Mouse (Mus musculus) brain, embryonic 14.5 days (tissue): ENCODE measurements around the gene Lhx8. TPM values are rescaled to one million over a fixed set of nuclear protein-coding genes. Genes with fewer than 3 reads are reported as not detected.

Experiments
- DNase-seq: peaks from one replicate; pipeline ENCODE4 v3.0.0-alpha.2; 2011; ENCODE audit warnings: low read depth
- CTCF ChIP-seq: fragments of 200-500 bp; IDR thresholded peaks from 2 replicates; pipeline ENCODE4 v1.5.1; 2012; ENCODE audit warnings: inconsistent platforms, mild to moderate bottlenecking, moderate library complexity, borderline replicate concordance; ENCODE audit not compliant: insufficient read depth, insufficient read length; ENCODE audit errors: extremely low read depth
- POLR2A ChIP-seq: fragments of 200-500 bp; IDR thresholded peaks from 2 replicates; pipeline ENCODE4 v1.6.1; 2012; ENCODE audit warnings: mild to moderate bottlenecking, inconsistent platforms, borderline replicate concordance; ENCODE audit not compliant: poor library complexity, insufficient read depth, insufficient read length, severe bottlenecking; ENCODE audit errors: extremely low read depth
- polyA plus RNA-seq: library from polyadenylated mRNA; depleted of rRNA; stranded (reverse); fragments of >200 nt; gene quantifications from 2 replicates; pipeline ENCODE4 v1.2.3, GENCODE M21; 2012

The Lhx8 gene
- polyA plus RNA-seq, 1 experiment: 11.7 TPM

- no peak for DNase-seq
- TF ChIP-seq POLR2A (no peak), CTCF (no peak)
Observed at GRCm38 (mm10) chr3:154332941-154333340, 2.5 kb upstream of the Lhx8 start.

- no peak for DNase-seq
Observed at GRCm38 (mm10) chr3:154332213-154332530, 1.7 kb upstream of the Lhx8 start.

GRCm38 (mm10) chr3:154331506-154332212 is 1.2 kb upstream of the Lhx8 start:
- no peak for TF ChIP-seq POLR2A
- TF ChIP-seq CTCF: no peak

More at GRCm38 (mm10) chr3:154332213-154332530, 1.7 kb upstream of the Lhx8 start:
- no peak for TF ChIP-seq CTCF
- no peak for TF ChIP-seq POLR2A

GRCm38 (mm10) chr3:154331003-154331340 is 513 bp upstream of the Lhx8 start:
- TF ChIP-seq POLR2A: no peak
- no peak for TF ChIP-seq CTCF
- DNase-seq: peak; percentile 59

More at GRCm38 (mm10) chr3:154331506-154332212, 1.2 kb upstream of the Lhx8 start:
- DNase-seq: peak; percentile 56

- no peak for TF ChIP-seq POLR2A
Observed at GRCm38 (mm10) chr3:154329323-154330180, 907 bp downstream of the Lhx8 start.

GRCm38 (mm10) chr3:154328721-154329322 is 1.6 kb downstream of the Lhx8 start:
- peak; percentile 79 for DNase-seq
- TF ChIP-seq POLR2A: no peak
- no peak for TF ChIP-seq CTCF

More at GRCm38 (mm10) chr3:154329323-154330180, 907 bp downstream of the Lhx8 start:
- peak; percentile 65 for DNase-seq

GRCm38 (mm10) chr3:154327883-154328720 is 2.4 kb downstream of the Lhx8 start:
- no peak for TF ChIP-seq POLR2A
- no peak for TF ChIP-seq CTCF
- DNase-seq: peak; percentile 74

GRCm38 (mm10) chr3:154327110-154327882 is 3.2 kb downstream of the Lhx8 start:
- TF ChIP-seq CTCF (no peak), POLR2A (no peak)
- peak; percentile 41 for DNase-seq

GRCm38 (mm10) chr3:154321921-154322574 is 8.4 kb downstream of the Lhx8 start:
- TF ChIP-seq POLR2A (no peak), CTCF (no peak)
- DNase-seq: no peak
